9 mouse cellular contexts compared by ENCODE assay signal in genomic region chr16:97462481-97463181, GRCm38 (mm10). TPM values are rescaled to one million over a fixed set of nuclear protein-coding genes. Genes with fewer than 3 reads are reported as not detected.
DNase-seq lines count a peak whose midpoint lies in the region; ATAC-seq lines count a peak whose summit lies in the region.
"Had no signal": no experiment of that assay in that cellular context is flagged by ENCODE, and none has a peak within 500 bp of the region (broad histone marks: within the 10 kb centered on the region; RNA-seq: fewer than 3 reads in every experiment).

TSS of gene Mx1 (minus strand) at chr16:97462907.

- H3K27ac ChIP-seq in embryonic facial prominence, embryonic 15.5 days (replicated peaks): no peak within 1 kb of the TSS
- H3K27ac ChIP-seq: limb, embryonic 12.5 days had no signal

- H3K4me1 ChIP-seq in embryonic facial prominence, embryonic 15.5 days: peaks cover 14% of the 10 kb centered on the region

- H3K27me3 ChIP-seq in embryonic facial prominence, embryonic 15.5 days: no peaks in the 10 kb centered on the region
- H3K27me3 ChIP-seq: limb, embryonic 12.5 days had no signal

- 20% methylated on average over 4 of the region's 4 CpGs for WGBS in embryonic facial prominence, embryonic 15.5 days

- H3K4me2 ChIP-seq in embryonic facial prominence, embryonic 15.5 days (replicated peaks): no peak within 1 kb of the TSS
- H3K4me2 ChIP-seq: limb, embryonic 12.5 days had no signal

- DNase-seq in heart, adult 18-20 months: peak; percentile 38 to 40
- DNase-seq in heart, postnatal 25 days (ENCODE audit: low spot score): no peak
- peak; percentile 62 for DNase-seq in CD4-positive helper T cell, adult 2 months (ENCODE audit: low read depth, low spot score)
- peak; percentile 49 for DNase-seq in lung, postnatal 36 days
- DNase-seq in adrenal gland, adult 18-20 months (ENCODE audit: low spot score in 2 of 2): no peak
- DNase-seq in cerebellum, postnatal 4 days (ENCODE audit: low spot score in 2 of 2): no peak
- DNase-seq in cerebellum, adult 11-12 months: no peak

- H3K4me3 ChIP-seq in embryonic facial prominence, embryonic 15.5 days (replicated peaks): no peak within 1 kb of the TSS
- H3K4me3 ChIP-seq: limb, embryonic 12.5 days had no signal

- no peak within 1 kb of the TSS for H3K9ac ChIP-seq in embryonic facial prominence, embryonic 15.5 days
- H3K9ac ChIP-seq: limb, embryonic 12.5 days had no signal

- no peaks in the 10 kb centered on the region for H3K9me3 ChIP-seq in embryonic facial prominence, embryonic 15.5 days (replicated peaks)
- H3K9me3 ChIP-seq: limb, embryonic 12.5 days had no signal

- intact Hi-C loops in heart, postnatal 25 days (cut with DNase I): loop anchor here (5.0 kb wide), 1 partner anchor 70 kb away; no protein-coding TSS in a partner anchor

- ATAC-seq in embryonic facial prominence, embryonic 15.5 days (ENCODE audit: insufficient number of reproducible peaks, low FRiP score, low TSS enrichment, low read depth): peak; percentile 79

- no peaks in the 10 kb centered on the region for H3K36me3 ChIP-seq in embryonic facial prominence, embryonic 15.5 days
- H3K36me3 ChIP-seq: limb, embryonic 12.5 days had no signal

RNA-seq across cellular contexts. Expression of gene Mx1, which starts in this region (rescaled TPM):
- total RNA-seq in heart, adult 18-20 months (2021): 1 to 10 TPM; 1.6 to 1.9 TPM
- total RNA-seq in heart, postnatal 25 days (2021): 1 to 10 TPM; 1.4 to 2.9 TPM
- 0.37 and 0.39 TPM in 2 replicates for polyA plus RNA-seq in embryonic facial prominence, embryonic 15.5 days (2015; fragmentation: Nextera tagmentation; extraction: Ambion mirVana)
- 1 to 10 TPM; 1.5 to 2.2 TPM for total RNA-seq in adrenal gland, adult 18-20 months (2021)
- polyA plus RNA-seq: limb, embryonic 12.5 days had no signal

Comparison
In these comparisons a context has a peak if more than half of its experiments do, and no peak if none do; other contexts are left out.
1. DNase-seq: peak in heart, adult 18-20 months (2 of 2), CD4-positive helper T cell, adult 2 months (single experiment) and lung, postnatal 36 days (single experiment); none in heart, postnatal 25 days (single experiment), adrenal gland, adult 18-20 months (0 of 2), cerebellum, postnatal 4 days (0 of 2) and cerebellum, adult 11-12 months (single experiment).
2. Peak in ATAC-seq in embryonic facial prominence, embryonic 15.5 days; RNA of the gene not detected or under 1 TPM.